Mouse (Mus musculus): Measurements from ENCODE around the gene Wars2.

Wars2 gene

DNA sequence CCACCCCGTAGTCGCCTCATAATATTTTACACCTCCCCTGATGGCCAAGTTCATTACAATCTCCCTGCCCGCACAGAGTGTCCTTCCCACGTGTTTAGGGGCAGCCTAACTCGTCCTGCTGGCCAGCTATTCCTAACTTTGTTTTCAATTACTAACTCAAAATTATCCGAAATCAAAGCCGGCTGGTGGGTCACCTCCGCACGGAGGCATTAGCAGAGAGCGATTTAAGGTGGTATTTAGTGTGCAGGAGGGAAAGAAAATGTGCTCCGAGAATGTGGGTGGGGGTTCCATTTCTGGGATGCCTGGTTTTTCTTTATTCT lies 108.6 kb downstream of the Wars2 start:
- no peak for DNase-seq

- DNase-seq, result no peak
Observed at GRCm38 (mm10) chr3:99249906-99250305, 109.0 kb downstream of the Wars2 start.

DNA sequence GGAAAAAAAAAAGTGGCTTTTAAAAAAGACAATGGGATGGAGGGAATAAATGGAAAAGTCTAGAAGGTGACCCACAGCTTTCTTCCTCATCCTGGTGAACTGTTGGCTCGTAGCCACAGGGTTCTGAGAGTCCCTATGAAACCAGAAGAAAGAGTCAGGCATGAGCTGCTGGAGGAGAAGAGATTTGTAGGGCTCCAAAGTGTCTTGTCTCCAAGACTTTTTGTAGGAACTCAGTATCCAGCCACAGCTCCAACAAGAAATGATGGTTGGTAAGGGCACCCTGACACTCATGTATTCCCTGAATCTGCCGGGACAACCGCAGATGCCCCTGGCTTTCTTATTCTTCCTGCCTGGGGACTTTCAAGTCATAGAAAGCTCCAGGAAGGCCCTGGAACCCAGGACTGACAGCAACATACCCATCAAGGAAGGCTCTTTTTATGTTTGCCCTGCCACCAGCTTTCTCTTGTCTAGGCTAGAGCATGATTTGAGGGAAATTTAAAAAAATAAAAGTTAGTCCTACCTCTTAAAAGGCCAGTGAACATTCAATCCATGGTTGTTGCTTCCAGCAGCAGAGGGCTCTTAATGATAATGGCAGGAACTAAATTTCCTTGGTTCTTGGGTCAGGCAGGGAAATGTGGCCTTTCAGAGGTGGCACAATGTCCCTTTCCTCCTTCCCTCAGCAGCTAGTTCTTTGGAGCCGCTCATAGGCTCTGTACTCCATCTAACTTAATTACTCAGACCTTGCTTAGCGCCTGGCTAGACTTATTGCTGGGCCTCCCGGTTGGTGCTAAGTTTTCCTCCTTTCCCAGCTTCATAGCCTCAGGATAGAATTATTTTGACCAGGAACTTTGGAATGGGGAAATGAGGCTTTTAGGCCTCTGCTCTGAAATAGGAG lies 110.7 kb downstream of the Wars2 start:
- DNase-seq, result no peak

DNA sequence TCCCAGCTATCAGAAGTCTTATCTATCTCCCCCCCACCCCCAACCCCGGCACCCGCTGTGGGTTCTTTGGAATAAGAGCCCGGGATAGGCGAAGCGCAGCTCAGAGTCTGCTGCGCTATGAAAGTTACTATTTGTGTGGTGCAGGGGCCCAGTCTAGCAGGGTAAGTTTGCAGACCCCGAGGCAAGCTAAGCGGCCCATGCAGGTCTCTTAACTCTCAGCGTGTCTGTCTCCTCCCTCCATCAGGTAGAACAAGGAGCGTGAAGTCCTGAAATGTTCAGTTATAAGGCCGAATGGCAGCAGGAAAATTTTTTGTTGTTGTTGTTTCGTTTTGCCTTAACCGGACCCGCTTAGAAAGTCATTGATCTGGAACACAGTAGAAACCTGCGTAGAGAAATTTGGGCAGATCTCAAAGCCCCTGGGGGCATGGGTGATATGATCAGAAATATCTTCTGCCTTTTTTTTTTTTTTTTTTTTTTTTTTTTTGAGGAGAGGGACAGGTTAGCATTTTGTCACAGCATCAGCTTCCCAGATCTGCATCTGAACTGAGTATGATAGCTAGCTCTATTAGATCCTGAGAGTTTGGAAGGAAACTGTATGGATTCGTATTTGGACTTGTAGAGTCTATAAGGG lies 111.7 kb downstream of the Wars2 start:
- DNase-seq, result no peak

DNA sequence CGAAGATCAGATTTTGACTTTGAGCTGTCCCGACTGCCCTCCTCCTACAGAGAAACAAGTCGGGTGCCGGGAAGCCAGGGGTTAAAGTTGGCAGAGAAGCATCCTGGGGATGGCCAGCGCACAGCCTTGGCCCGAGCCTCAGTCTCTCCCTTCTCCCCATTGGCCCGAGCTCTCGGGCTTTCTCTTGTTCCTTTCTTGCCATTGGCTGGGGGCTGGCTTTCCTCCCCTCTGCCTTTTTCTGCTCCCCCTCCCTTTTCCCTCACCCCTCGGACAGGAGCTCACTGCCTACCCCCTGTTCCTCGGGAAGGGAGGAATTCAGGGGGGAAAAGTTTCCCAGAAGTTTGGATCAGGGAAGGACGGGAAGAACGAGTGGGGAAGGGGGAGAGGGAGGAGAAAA lies 112.2 kb downstream of the Wars2 start:
- no peak for DNase-seq

DNA sequence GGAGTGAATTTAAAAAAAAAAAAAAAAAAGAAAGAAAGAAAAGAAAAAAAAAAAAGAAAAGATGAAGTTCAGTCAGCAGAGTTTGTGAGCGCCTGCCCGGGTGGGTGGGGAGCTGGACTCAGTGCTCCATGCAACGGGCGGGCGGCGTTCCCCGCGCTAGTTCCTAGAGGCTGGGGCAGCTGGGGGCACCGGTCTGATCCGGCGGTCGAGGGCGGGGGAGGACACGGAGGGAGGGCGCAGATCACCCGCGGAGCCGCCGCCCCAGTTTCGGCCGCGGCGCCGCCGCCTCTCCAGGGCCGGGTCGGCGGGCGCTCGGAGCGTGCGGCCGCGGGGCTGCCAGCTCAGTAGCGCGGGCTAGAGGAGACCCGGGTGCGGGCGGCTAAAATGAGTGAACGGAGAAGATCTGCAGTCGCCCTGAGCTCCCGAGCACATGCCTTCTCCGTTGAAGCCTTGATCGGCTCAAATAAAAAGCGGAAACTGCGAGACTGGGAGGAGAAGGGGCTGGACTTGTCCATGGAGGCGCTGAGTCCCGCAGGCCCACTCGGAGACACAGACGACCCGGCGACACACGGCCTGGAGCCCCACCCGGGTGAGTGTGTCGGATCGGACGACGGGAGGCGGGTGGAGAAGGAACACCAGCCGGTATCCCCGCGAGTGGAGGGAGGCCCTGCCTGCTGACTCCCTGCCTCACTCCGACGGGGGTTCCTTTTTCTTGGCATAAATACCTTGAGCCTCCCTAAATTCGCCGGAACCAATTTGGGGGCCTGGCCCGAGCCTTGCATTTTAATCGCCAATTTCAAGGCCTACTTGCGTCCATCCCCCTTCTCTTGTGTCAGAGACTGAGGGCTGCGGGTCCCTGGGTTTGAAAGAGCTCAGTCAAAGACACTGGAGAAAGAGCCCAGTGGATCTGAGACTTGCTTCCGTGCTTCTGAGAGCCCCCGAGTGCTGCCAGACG lies 112.9 kb downstream of the Wars2 start:
- peak; percentile 55 for DNase-seq

- no peak for DNase-seq
Observed at GRCm38 (mm10) chr3:99254559-99255151, 113.8 kb downstream of the Wars2 start.

DNA sequence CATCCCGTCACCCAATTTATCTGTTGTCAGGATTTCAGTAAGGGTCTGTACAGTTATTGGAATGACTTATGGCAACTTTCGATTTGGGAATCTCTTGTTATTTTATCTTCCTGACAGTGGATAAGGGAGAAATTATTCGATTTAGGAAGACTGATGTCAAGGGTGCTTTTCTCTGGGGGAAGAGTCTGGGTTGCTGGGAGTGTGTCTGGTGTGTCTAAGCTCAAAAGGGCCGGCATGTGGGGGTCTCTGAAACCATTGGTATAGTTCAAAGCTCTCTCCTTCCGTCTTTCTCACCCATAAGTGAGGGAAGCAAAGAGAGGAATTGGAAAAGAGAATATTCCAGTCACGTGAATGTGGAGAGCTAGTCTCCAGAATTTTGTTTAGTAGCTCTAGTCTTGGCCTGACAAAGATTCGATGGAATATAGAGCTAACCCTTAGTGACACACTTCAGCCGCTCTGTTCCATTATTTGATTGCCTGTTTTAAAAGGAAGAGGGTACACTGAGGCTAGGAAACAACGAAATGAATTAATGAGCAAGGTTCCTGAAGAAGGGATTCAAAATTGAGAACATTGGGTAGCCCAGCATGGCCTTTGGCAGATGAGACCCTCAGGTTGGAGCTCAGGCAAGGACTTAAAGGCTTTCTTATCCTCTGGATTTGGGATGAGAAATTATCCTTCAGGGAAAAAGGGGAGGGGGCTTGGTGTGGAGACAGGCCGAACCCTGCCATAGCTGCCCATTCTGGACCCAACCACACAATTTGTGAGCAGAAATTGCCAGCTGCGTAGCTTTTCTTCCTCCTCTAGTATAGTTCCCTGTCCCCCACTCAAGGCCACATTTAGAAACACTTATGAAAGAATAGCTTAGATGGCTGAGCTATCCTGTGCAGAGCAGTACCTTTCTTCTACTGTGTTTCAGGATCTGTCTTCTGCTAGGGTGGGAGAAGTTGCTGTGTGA lies 114.8 kb downstream of the Wars2 start:
- no peak for DNase-seq

DNA sequence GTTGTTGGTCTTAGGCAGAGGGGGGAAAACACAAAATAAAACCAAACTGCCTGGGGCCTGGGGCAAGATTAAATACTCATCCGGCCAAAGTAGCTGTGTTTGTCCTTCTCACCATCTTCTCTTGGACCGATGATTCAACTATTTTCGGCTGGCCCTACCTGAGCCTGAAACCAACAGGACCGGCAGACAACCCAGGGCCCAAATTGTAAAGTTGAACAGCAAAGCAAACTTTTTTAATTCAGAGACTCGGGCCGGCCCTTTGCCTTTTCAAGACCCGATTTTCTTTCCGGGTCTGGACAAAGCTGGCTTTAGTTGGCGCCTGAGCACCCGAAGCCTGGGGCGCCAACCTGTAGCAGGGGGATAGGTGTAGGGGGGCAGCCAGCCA lies 115.5 kb downstream of the Wars2 start:
- no peak for DNase-seq

DNA sequence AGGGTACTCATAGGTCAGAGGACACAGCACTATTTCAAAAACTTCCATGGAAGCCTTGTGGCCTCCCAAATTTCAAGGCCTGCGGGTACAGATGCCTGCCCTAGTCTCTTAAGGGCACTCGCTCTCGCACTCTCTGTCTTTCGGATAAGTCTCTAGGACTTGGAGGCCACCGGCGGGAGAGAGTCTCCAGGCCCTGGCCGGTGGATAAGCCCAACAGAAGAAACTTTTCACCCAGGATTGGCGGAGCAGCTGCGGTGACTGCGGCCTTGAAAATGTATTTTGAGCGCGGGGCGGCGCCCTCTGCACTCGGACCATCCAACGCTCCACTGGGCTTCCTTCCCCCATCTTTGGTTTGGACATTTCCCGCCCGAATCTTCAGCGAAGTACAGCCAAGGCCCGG lies 115.9 kb downstream of the Wars2 start:
- no peak for DNase-seq

- DNase-seq, result no peak
Observed at GRCm38 (mm10) chr3:99257586-99258577, 117.0 kb downstream of the Wars2 start.

DNA sequence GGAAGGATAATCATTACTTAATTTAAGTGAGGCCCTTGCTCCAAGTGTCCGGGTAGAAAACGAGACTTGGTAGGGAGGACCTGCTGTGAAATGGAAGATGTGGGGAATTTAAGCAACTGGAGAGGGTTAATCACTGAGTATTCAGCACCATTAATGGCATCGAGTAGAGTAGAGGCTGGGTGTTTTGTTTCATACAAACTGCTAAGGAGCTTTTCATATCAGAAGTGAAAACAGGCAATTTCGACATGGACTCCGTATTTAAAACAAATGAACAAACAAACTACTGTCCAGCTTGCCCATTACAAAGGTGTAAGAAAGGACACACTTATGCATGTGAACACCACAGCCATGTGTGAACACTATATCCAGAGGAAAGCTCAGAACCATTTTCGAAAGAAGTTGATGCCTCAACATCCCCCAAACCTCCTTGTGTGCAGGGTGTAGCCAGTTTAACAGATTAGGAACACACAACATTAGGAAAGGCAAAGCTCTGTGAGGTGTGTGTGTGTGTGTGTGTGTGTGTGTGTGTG lies 118.9 kb downstream of the Wars2 start:
- DNase-seq, result no peak

GRCm38 (mm10) chr3:99260395-99260794 lies 119.5 kb downstream of the Wars2 start:
- no peak for DNase-seq

GRCm38 (mm10) chr3:99261371-99261791 lies 120.5 kb downstream of the Wars2 start:
- no peak for DNase-seq

DNA sequence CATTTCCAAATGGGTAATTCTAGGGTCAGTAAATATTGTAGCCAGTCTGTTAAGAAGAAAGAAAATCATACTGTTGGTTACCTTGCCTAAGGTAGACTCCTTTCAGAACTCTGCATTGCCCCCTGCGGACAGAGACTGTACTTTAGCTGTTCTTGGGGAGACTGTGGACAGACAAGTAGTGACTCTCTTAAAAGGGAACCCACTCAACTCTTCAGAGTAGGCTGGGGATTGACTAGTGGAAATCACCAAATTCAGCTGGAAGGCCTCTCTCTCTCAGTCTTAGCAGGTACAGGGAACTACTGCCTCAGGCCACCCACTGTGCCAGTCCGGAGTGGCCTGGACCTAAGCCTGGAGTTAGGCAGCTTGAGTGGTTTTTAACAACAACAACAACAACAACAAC lies 121.1 kb downstream of the Wars2 start:
- DNase-seq, result no peak

GRCm38 (mm10) chr3:99263471-99263903 lies 122.6 kb downstream of the Wars2 start:
- DNase-seq, result no peak

GRCm38 (mm10) chr3:99264695-99265094 lies 123.8 kb downstream of the Wars2 start:
- no peak for DNase-seq

DNA sequence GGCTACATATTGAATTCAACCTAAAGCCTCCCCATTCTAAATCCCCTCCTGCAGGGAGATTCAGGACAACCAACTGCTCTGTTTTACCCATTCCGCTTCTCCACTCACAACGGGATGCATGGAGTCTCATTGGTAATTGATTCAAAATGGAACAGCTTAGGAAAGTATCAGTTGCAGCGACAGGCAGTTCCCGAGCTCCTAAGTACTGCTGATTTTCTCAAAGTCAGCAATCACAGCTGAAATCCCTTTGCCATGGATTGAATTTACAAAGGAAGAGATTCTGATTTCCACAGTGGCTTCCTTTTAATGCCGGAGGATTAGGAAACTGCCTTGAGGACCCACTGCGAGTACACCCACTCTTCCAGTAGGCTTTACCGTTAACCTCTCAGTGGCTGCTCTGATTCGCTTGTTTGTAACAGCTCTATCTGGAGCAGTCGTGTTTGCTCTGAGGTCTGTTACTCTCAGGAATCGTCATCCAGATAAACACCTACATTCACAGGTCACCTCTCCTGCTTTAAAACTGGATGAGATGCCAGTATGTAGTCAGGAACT lies 126.0 kb downstream of the Wars2 start:
- no peak for DNase-seq

- no peak for DNase-seq
Observed at GRCm38 (mm10) chr3:99277973-99278580, 137.2 kb downstream of the Wars2 start.
